Mouse (Mus musculus): ENCODE measurements around the gene Dapk3. TPM values are rescaled to one million over a fixed set of nuclear protein-coding genes. Genes with fewer than 3 reads are reported as not detected.

Gene Dapk3
- polyA plus RNA-seq, 1 experiment = 228 TPM

- Histone ChIP-seq H3K27ac (ENCODE audit: insufficient read depth, low read depth, low read length) (no peak overlapping the region), H3K4me1 (ENCODE audit: control insufficient read depth, insufficient read depth, insufficient read length, low read length) (peaks cover 18% of the 10 kb centered on the region), H3K27me3 (ENCODE audit: control insufficient read depth, insufficient read depth, low read length) (peaks cover 3% of the 10 kb centered on the region; the same call in 1 of the 2 replicates), H3K4me3 (ENCODE audit: low read depth, low read length) (no peak overlapping the region), H3K36me3 (ENCODE audit: control insufficient read depth, insufficient read depth, low read length) (0 out of 2 replicates have a peak, but pooled peaks cover under 1% of the 10 kb centered on the region)
- TF ChIP-seq CTCF (IDR thresholded peaks at IDR 0.05; ENCODE audit: extremely low read depth, insufficient read length, insufficient replicate concordance, low read depth, low read length) = peak; percentile 84; the same call in 1 of the 2 replicates
- TF ChIP-seq POLR2A (IDR thresholded peaks at IDR 0.05; ENCODE audit: low read depth, low read length) = no peak
- 32% methylated on average over 13 of the region's 13 CpGs for WGBS
Measured at GRCm38 (mm10) chr10:81240876-81241275, 58.1 kb downstream of the Dapk3 start.

GRCm38 (mm10) chr10:81242021-81242420 is 59.2 kb downstream of the Dapk3 start:
- WGBS = 93% methylated on average over 16 of the region's 16 CpGs
- H3K4me1 ChIP-seq (ENCODE audit: control insufficient read depth, insufficient read depth, insufficient read length, low read length) = peaks cover 18% of the 10 kb centered on the region
- no peak overlapping the region for H3K27ac ChIP-seq (ENCODE audit: insufficient read depth, low read depth, low read length)
- peaks cover 3% of the 10 kb centered on the region; the same call in 1 of the 2 replicates for H3K27me3 ChIP-seq (ENCODE audit: control insufficient read depth, insufficient read depth, low read length)
- TF ChIP-seq CTCF (IDR thresholded peaks at IDR 0.05; ENCODE audit: extremely low read depth, insufficient read length, insufficient replicate concordance, low read depth, low read length) (no peak), POLR2A (IDR thresholded peaks at IDR 0.05; ENCODE audit: low read depth, low read length) (no peak)
- no peaks in the 10 kb centered on the region for H3K36me3 ChIP-seq (ENCODE audit: control insufficient read depth, insufficient read depth, low read length)
- no peak overlapping the region for H3K4me3 ChIP-seq (ENCODE audit: low read depth, low read length)

Other genes with a start within 250 kb of the Dapk3 start
- gene Gng7, start 168.1 kb upstream of the Dapk3 start, polyA plus RNA-seq (2012; rRNA removed) = 0.44 and 0.74 TPM in 2 replicates
- gene Diras1, start 157.3 kb upstream of the Dapk3 start, polyA plus RNA-seq (2012; rRNA removed) = 0.32 and 0.38 TPM in 2 replicates
- gene Slc39a3, start 145.6 kb upstream of the Dapk3 start, polyA plus RNA-seq (2012; rRNA removed) = 19.3 and 31.6 TPM in 2 replicates
- 116 and 222 TPM in 2 replicates for gene Sgta, start 122.8 kb upstream of the Dapk3 start, polyA plus RNA-seq (2012; rRNA removed)
- 26.5 and 33.3 TPM in 2 replicates for gene Thop1, start 113.0 kb upstream of the Dapk3 start, polyA plus RNA-seq (2012; rRNA removed)
- 163 and 498 TPM in 2 replicates for gene Creb3l3, start 84.1 kb upstream of the Dapk3 start, polyA plus RNA-seq (2012; rRNA removed)
- 214 and 554 TPM in 2 replicates for gene Map2k2, start 77.1 kb upstream of the Dapk3 start, polyA plus RNA-seq (2012; rRNA removed)
- 94.8 and 187 TPM in 2 replicates for gene Zbtb7a, start 47.8 kb upstream of the Dapk3 start, polyA plus RNA-seq (2012; rRNA removed)
- 29.1 and 53.3 TPM in 2 replicates for gene Pias4, start 15.1 kb upstream of the Dapk3 start, polyA plus RNA-seq (2012; rRNA removed)
- 755 and 1,606 TPM in 2 replicates for gene Eef2, start 6.4 kb upstream of the Dapk3 start, polyA plus RNA-seq (2012; rRNA removed)
- not detected in 2 replicates for gene 4930442H23Rik, start 844 bp downstream of the Dapk3 start, polyA plus RNA-seq (2012; rRNA removed)
- gene Nmrk2, start 19.0 kb downstream of the Dapk3 start, polyA plus RNA-seq (2012; rRNA removed) = not detected in 2 replicates
- 0.53 and 0.60 TPM in 2 replicates for gene Atcay, start 47.8 kb downstream of the Dapk3 start, polyA plus RNA-seq (2012; rRNA removed)
- gene Zfr2, start 50.1 kb downstream of the Dapk3 start, polyA plus RNA-seq (2012; rRNA removed) = 4.9 and 14.2 TPM in 2 replicates
- 6.8 and 13.0 TPM in 2 replicates for gene Matk, start 69.9 kb downstream of the Dapk3 start, polyA plus RNA-seq (2012; rRNA removed)
- gene Mrpl54, start 83.9 kb downstream of the Dapk3 start, polyA plus RNA-seq (2012; rRNA removed) = 104 and 169 TPM in 2 replicates
- 100 and 207 TPM in 2 replicates for gene Apba3, start 84.0 kb downstream of the Dapk3 start, polyA plus RNA-seq (2012; rRNA removed)
- 124 and 239 TPM in 2 replicates for gene Tjp3, start 108.6 kb downstream of the Dapk3 start, polyA plus RNA-seq (2012; rRNA removed)
- 26.1 and 50.8 TPM in 2 replicates for gene Pip5k1c, start 110.0 kb downstream of the Dapk3 start, polyA plus RNA-seq (2012; rRNA removed)
- gene Cactin, start 138.1 kb downstream of the Dapk3 start, polyA plus RNA-seq (2012; rRNA removed) = 16.6 and 29.2 TPM in 2 replicates
- gene Tbxa2r, start 145.7 kb downstream of the Dapk3 start, polyA plus RNA-seq (2012; rRNA removed) = 10.0 and 10.2 TPM in 2 replicates
- 0.67 and 1.2 TPM in 2 replicates for gene Gipc3, start 160.3 kb downstream of the Dapk3 start, polyA plus RNA-seq (2012; rRNA removed)
- 86.8 and 196 TPM in 2 replicates for gene Hmg20b, start 167.5 kb downstream of the Dapk3 start, polyA plus RNA-seq (2012; rRNA removed)
- gene Mfsd12, start 174.5 kb downstream of the Dapk3 start, polyA plus RNA-seq (2012; rRNA removed) = 14.6 and 22.7 TPM in 2 replicates
- gene 4930404N11Rik, start 182.8 kb downstream of the Dapk3 start, polyA plus RNA-seq (2012; rRNA removed) = 7.4 and 20.5 TPM in 2 replicates
- gene Fzr1, start 195.5 kb downstream of the Dapk3 start, polyA plus RNA-seq (2012; rRNA removed) = 70.5 and 132 TPM in 2 replicates
- 86.8 and 113 TPM in 2 replicates for gene Dohh, start 201.4 kb downstream of the Dapk3 start, polyA plus RNA-seq (2012; rRNA removed)
- gene Gm48551, start 201.5 kb downstream of the Dapk3 start, polyA plus RNA-seq (2012; rRNA removed) = 1.8 and 4.8 TPM in 2 replicates
- 2.9 and 5.0 TPM in 2 replicates for gene Gm48552, start 206.0 kb downstream of the Dapk3 start, polyA plus RNA-seq (2012; rRNA removed)
- gene Smim24, start 210.0 kb downstream of the Dapk3 start, polyA plus RNA-seq (2012; rRNA removed) = 2,702 and 6,898 TPM in 2 replicates